Mouse (Mus musculus): ENCODE measurements around the gene Bap1. TPM values are rescaled to one million over a fixed set of nuclear protein-coding genes. Genes with fewer than 3 reads are reported as not detected.

The Bap1 gene
- polyA plus RNA-seq, 1 experiment from 2014 or later = 125 TPM

DNA sequence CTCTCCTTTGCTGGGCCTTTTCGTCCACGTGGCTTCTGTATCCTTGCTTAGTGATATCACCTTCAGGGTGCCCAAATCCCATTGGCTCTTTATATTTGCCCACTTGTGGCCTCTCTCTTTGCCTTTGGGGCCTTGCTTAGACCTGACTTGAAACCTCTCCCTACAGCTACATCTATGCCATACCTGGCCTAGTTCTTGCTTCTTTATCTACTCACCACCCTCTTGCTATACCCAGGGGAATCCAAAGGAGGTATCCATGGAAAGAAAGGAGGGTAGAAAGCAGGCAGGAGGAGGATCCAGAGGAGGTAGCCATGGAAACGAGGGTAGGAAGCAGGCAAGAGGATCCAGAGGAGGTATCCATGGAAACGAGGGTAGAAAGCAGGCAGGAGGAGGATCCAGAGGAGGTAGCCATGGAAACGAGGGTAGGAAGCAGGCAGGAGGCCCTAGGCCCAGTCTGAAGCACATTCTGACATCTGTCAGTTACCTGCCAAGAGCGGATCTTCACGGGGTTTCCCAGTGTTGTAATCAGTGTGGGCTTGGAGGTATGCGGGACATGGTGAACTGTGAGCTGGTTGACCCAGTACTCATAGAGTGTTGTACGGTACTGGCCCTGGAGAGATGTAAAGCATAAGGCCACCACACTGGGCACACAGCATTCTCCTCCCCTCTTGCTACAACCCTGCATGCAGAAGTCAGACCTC, 17.2 kb downstream of the Bap1 start:
- Histone ChIP-seq H3K36me3 (ENCODE audit: control insufficient read depth, insufficient read depth, low read length) (no peaks in the 10 kb centered on the region), H3K4me3 (ENCODE audit: low read depth, low read length) (peak overlapping the region; percentile 29), H3K9me3 (replicated peaks; ENCODE audit: control insufficient read depth, low read length, poor library complexity, severe bottlenecking) (no peaks in the 10 kb centered on the region), H3K4me2 (ENCODE audit: low read length) (peak overlapping the region; percentile 48), H3K4me1 (ENCODE audit: control insufficient read depth, insufficient read depth, low read length) (peaks cover 25% of the 10 kb centered on the region), H3K9ac (ENCODE audit: low read depth, low read length) (peak overlapping the region; percentile 52; the same call in 1 of the 2 replicates), H3K27me3 (ENCODE audit: control insufficient read depth, insufficient read depth, low read depth, low read length) (no peaks in the 10 kb centered on the region), H3K27ac (ENCODE audit: low read length) (peak overlapping the region; percentile 85)
- ATAC-seq = peak; percentile 85
- 17% methylated on average over 9 of the region's 9 CpGs for WGBS

- Histone ChIP-seq H3K9ac (ENCODE audit: low read depth, low read length) (peak overlapping the region; percentile 52), H3K4me1 (ENCODE audit: control insufficient read depth, insufficient read depth, low read length) (peaks cover 25% of the 10 kb centered on the region), H3K9me3 (replicated peaks; ENCODE audit: control insufficient read depth, low read length, poor library complexity, severe bottlenecking) (no peaks in the 10 kb centered on the region), H3K36me3 (ENCODE audit: control insufficient read depth, insufficient read depth, low read length) (no peaks in the 10 kb centered on the region), H3K4me3 (ENCODE audit: low read depth, low read length) (peak overlapping the region; percentile 29), H3K4me2 (ENCODE audit: low read length) (peak overlapping the region; percentile 48), H3K27ac (ENCODE audit: low read length) (peak overlapping the region; percentile 85), H3K27me3 (ENCODE audit: control insufficient read depth, insufficient read depth, low read depth, low read length) (no peaks in the 10 kb centered on the region)
- peak; percentile 72 for ATAC-seq
- WGBS = 17% methylated on average over 28 of the region's 28 CpGs
These were observed 18.3 kb downstream of the Bap1 start for GRCm38 (mm10) chr14:31269456-31270100.

GRCm38 (mm10) chr14:31271121-31271520, 19.9 kb downstream of the Bap1 start:
- Histone ChIP-seq H3K9me3 (replicated peaks; ENCODE audit: control insufficient read depth, low read length, poor library complexity, severe bottlenecking) (no peaks in the 10 kb centered on the region), H3K9ac (ENCODE audit: low read depth, low read length) (no peak overlapping the region), H3K4me3 (ENCODE audit: low read depth, low read length) (no peak overlapping the region), H3K4me2 (ENCODE audit: low read length) (no peak overlapping the region), H3K36me3 (ENCODE audit: control insufficient read depth, insufficient read depth, low read length) (no peaks in the 10 kb centered on the region), H3K4me1 (ENCODE audit: control insufficient read depth, insufficient read depth, low read length) (peaks cover 25% of the 10 kb centered on the region), H3K27ac (ENCODE audit: low read length) (no peak overlapping the region), H3K27me3 (ENCODE audit: control insufficient read depth, insufficient read depth, low read depth, low read length) (no peaks in the 10 kb centered on the region)
- 96% methylated on average over 6 of the region's 6 CpGs for WGBS
- no peak for ATAC-seq

DNA sequence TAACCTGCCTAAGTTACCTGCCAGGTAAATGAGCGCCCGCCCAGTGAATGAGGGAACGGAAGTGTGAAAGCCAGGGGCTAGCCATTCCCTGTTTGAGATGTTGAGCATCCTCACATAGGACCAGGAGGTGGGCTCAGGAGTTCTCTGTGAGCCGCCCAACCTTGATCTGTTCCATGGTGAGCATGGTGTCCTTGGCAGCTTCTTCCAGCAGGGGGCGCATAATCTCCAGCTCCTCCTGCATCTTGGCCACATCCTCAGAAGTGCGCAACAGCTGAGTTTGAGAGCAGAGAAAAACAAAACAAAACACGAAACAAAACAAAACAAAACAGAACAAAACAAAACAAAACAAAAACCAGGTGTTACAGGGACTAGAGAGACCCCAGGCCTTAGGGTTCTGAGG, 20.9 kb downstream of the Bap1 start:
- no peak overlapping the region for H3K4me3 ChIP-seq (ENCODE audit: low read depth, low read length)
- WGBS = 22% methylated on average over 7 of the region's 7 CpGs
- ATAC-seq = no peak
- no peak overlapping the region for H3K4me2 ChIP-seq (ENCODE audit: low read length)
- peaks cover 25% of the 10 kb centered on the region for H3K4me1 ChIP-seq (ENCODE audit: control insufficient read depth, insufficient read depth, low read length)
- no peak overlapping the region for H3K27ac ChIP-seq (ENCODE audit: low read length)
- H3K9ac ChIP-seq (ENCODE audit: low read depth, low read length) = no peak overlapping the region
- H3K27me3 ChIP-seq (ENCODE audit: control insufficient read depth, insufficient read depth, low read depth, low read length) = no peaks in the 10 kb centered on the region
- H3K36me3 ChIP-seq (ENCODE audit: control insufficient read depth, insufficient read depth, low read length) = no peaks in the 10 kb centered on the region
- H3K9me3 ChIP-seq (replicated peaks; ENCODE audit: control insufficient read depth, low read length, poor library complexity, severe bottlenecking) = no peaks in the 10 kb centered on the region

GRCm38 (mm10) chr14:31285728-31286127, 34.5 kb downstream of the Bap1 start:
- no peak for ATAC-seq
- Histone ChIP-seq H3K27me3 (ENCODE audit: control insufficient read depth, insufficient read depth, low read depth, low read length) (no peaks in the 10 kb centered on the region), H3K9me3 (replicated peaks; ENCODE audit: control insufficient read depth, low read length, poor library complexity, severe bottlenecking) (no peaks in the 10 kb centered on the region), H3K9ac (ENCODE audit: low read depth, low read length) (no peak overlapping the region), H3K27ac (ENCODE audit: low read length) (no peak overlapping the region), H3K4me2 (ENCODE audit: low read length) (no peak overlapping the region), H3K36me3 (ENCODE audit: control insufficient read depth, insufficient read depth, low read length) (no peaks in the 10 kb centered on the region), H3K4me3 (ENCODE audit: low read depth, low read length) (no peak overlapping the region), H3K4me1 (ENCODE audit: control insufficient read depth, insufficient read depth, low read length) (no peaks in the 10 kb centered on the region)
- WGBS = 86% methylated on average over 8 of the region's 8 CpGs

Other genes with a start within 250 kb of the Bap1 start
- 329 and 337 TPM in 2 replicates for gene Spcs1, start 249.8 kb upstream of the Bap1 start, polyA plus RNA-seq (2015; fragmentation: Nextera tagmentation; extraction: Ambion mirVana)
- gene Pbrm1, start 232.3 kb upstream of the Bap1 start, polyA plus RNA-seq (2015; fragmentation: Nextera tagmentation; extraction: Ambion mirVana) = 118 and 128 TPM in 2 replicates
- gene Gnl3, start 232.3 kb upstream of the Bap1 start, polyA plus RNA-seq (2015; fragmentation: Nextera tagmentation; extraction: Ambion mirVana) = 46.4 and 49.3 TPM in 2 replicates
- 38.4 and 57.0 TPM in 2 replicates for gene Smim4, start 122.5 kb upstream of the Bap1 start, polyA plus RNA-seq (2015; fragmentation: Nextera tagmentation; extraction: Ambion mirVana)
- 170 and 199 TPM in 2 replicates for gene Nt5dc2, start 120.4 kb upstream of the Bap1 start, polyA plus RNA-seq (2015; fragmentation: Nextera tagmentation; extraction: Ambion mirVana)
- gene Stab1, start 82.8 kb upstream of the Bap1 start, polyA plus RNA-seq (2015; fragmentation: Nextera tagmentation; extraction: Ambion mirVana) = 11.2 and 15.4 TPM in 2 replicates
- gene Tnnc1, start 43.1 kb upstream of the Bap1 start, polyA plus RNA-seq (2015; fragmentation: Nextera tagmentation; extraction: Ambion mirVana) = 2.4 and 3.3 TPM in 2 replicates
- 354 and 388 TPM in 2 replicates for gene Nisch, start 34.5 kb upstream of the Bap1 start, polyA plus RNA-seq (2015; fragmentation: Nextera tagmentation; extraction: Ambion mirVana)
- 0.46 and 0.61 TPM in 2 replicates for gene Sema3g, start 33.6 kb upstream of the Bap1 start, polyA plus RNA-seq (2015; fragmentation: Nextera tagmentation; extraction: Ambion mirVana)
- gene Phf7, start 133 bp upstream of the Bap1 start, polyA plus RNA-seq (2015; fragmentation: Nextera tagmentation; extraction: Ambion mirVana) = 10.2 and 10.8 TPM in 2 replicates
- 4.9 TPM in 2 replicates for gene Dnah1, start 72.4 kb downstream of the Bap1 start, polyA plus RNA-seq (2015; fragmentation: Nextera tagmentation; extraction: Ambion mirVana)
- gene Capn7, start 85.2 kb downstream of the Bap1 start, polyA plus RNA-seq (2015; fragmentation: Nextera tagmentation; extraction: Ambion mirVana) = 88.8 and 94.5 TPM in 2 replicates
- gene Sh3bp5, start 184.6 kb downstream of the Bap1 start, polyA plus RNA-seq (2015; fragmentation: Nextera tagmentation; extraction: Ambion mirVana) = 156 and 158 TPM in 2 replicates
- gene Eaf1, start 242.9 kb downstream of the Bap1 start, polyA plus RNA-seq (2015; fragmentation: Nextera tagmentation; extraction: Ambion mirVana) = 7.3 and 8.6 TPM in 2 replicates
- gene Mettl6, start 243.6 kb downstream of the Bap1 start, polyA plus RNA-seq (2015; fragmentation: Nextera tagmentation; extraction: Ambion mirVana) = 43.1 and 48.3 TPM in 2 replicates